Mouse (Mus musculus) midbrain, embryonic 10.5 days (tissue): ENCODE measurements around the gene Col3a1. TPM values are rescaled to one million over a fixed set of nuclear protein-coding genes. Genes with fewer than 3 reads are reported as not detected.

Experiments
- DNase-seq: peaks from one replicate; pipeline ENCODE4 v3.0.0-alpha.2; 2017; ENCODE audit warnings: low spot score
- H3K27ac ChIP-seq: fragments of 300-500 bp; sonication (generic); replicated peaks from 2 replicates; pipeline ENCODE4 v1.5.1; 2016; ENCODE audit warnings: mild to moderate bottlenecking
- H3K27me3 ChIP-seq: fragments of 300-500 bp; sonication (generic); 2 replicates; pipeline ENCODE4 v1.6.1; 2016; ENCODE audit warnings: low read depth, mild to moderate bottlenecking; ENCODE audit not compliant: poor library complexity, severe bottlenecking
- H3K36me3 ChIP-seq: fragments of 300-500 bp; sonication (generic); 2 replicates; pipeline ENCODE4 v1.6.1; 2016; ENCODE audit warnings: mild to moderate bottlenecking, moderate library complexity
- H3K4me1 ChIP-seq: fragments of 300-500 bp; sonication (generic); 2 replicates; pipeline ENCODE4 v1.6.1; 2016
- H3K4me3 ChIP-seq: fragments of 300-500 bp; sonication (generic); 2 replicates; pipeline ENCODE4 v1.5.1; 2016; ENCODE audit warnings: mild to moderate bottlenecking, moderate library complexity
- H3K9me3 ChIP-seq: fragments of 300-500 bp; sonication (generic); replicated peaks from 2 replicates; pipeline ENCODE4 v1.6.1; 2016; ENCODE audit warnings: mild to moderate bottlenecking
- whole genome bisulfite sequencing: fragments of 180-500 bp; shearing (Covaris S2); methylation state at CpG from one replicate; pipeline ENCODE4 v1.1.7; 2016; 5-methylcytosine and 5-hydroxymethylcytosine counted together
- polyA plus RNA-seq: library from polyadenylated mRNA; unstranded; fragments of >200 nt; fragmentation: Nextera tagmentation; extraction: Ambion mirVana; gene quantifications from 2 replicates; pipeline ENCODE4 v1.2.1, GENCODE M21; 2016

The Col3a1 gene
- 368 and 487 TPM in 2 replicates for polyA plus RNA-seq

- no peak within 1 kb of the TSS for H3K4me3 ChIP-seq
- H3K27ac ChIP-seq, result no peak within 1 kb of the TSS; the same call in 1 of the 2 replicates
- 80% methylated on average over 4 of the region's 4 CpGs for WGBS
These were observed at the start of gene Col3a1 for GRCm38 (mm10) chr1:45311388-45311787. Col3a1 (plus strand) TSS chr1:45311538.

GRCm38 (mm10) chr1:45269421-45269820, 41.9 kb upstream of the Col3a1 start:
- no peak for DNase-seq
- no peaks in the 10 kb centered on the region for H3K9me3 ChIP-seq
- H3K4me1 ChIP-seq, result no peaks in the 10 kb centered on the region
- no peak overlapping the region for H3K27ac ChIP-seq
- H3K4me3 ChIP-seq, result no peak overlapping the region
- H3K27me3 ChIP-seq, result no peaks in the 10 kb centered on the region
- no peaks in the 10 kb centered on the region for H3K36me3 ChIP-seq

More at GRCm38 (mm10) chr1:45311388-45311787, at the start of gene Col3a1:
- Histone ChIP-seq H3K27me3 (no peaks in the 10 kb centered on the region), H3K9me3 (no peaks in the 10 kb centered on the region), H3K36me3 (no peaks in the 10 kb centered on the region), H3K4me1 (peaks cover 3% of the 10 kb centered on the region)
- peak; percentile 32 for DNase-seq

- Histone ChIP-seq H3K36me3 (no peaks in the 10 kb centered on the region), H3K9me3 (no peaks in the 10 kb centered on the region), H3K4me1 (no peaks in the 10 kb centered on the region), H3K27ac (no peak overlapping the region), H3K4me3 (no peak overlapping the region), H3K27me3 (no peaks in the 10 kb centered on the region)
- no peak for DNase-seq
- WGBS, result 62% methylated on average over 2 of the region's 2 CpGs
These were observed 35.3 kb upstream of the Col3a1 start for GRCm38 (mm10) chr1:45276006-45276539.

- Histone ChIP-seq H3K27ac (no peak overlapping the region), H3K9me3 (no peaks in the 10 kb centered on the region), H3K27me3 (no peaks in the 10 kb centered on the region), H3K4me1 (no peaks in the 10 kb centered on the region), H3K4me3 (no peak overlapping the region), H3K36me3 (no peaks in the 10 kb centered on the region)
- WGBS, result 68% methylated on average over 1 of the region's 1 CpGs
- no peak for DNase-seq
These were observed 23.4 kb upstream of the Col3a1 start for GRCm38 (mm10) chr1:45287954-45288353.

- no peaks in the 10 kb centered on the region for H3K27me3 ChIP-seq
- H3K4me1 ChIP-seq, result no peaks in the 10 kb centered on the region
- no peak for DNase-seq
- H3K36me3 ChIP-seq, result no peaks in the 10 kb centered on the region
- H3K9me3 ChIP-seq, result no peaks in the 10 kb centered on the region
- no peak overlapping the region for H3K27ac ChIP-seq
- 84% methylated on average over 4 of the region's 4 CpGs for WGBS
- H3K4me3 ChIP-seq, result no peak overlapping the region
These were observed 21.3 kb upstream of the Col3a1 start for GRCm38 (mm10) chr1:45290037-45290436.

- 83% methylated on average over 3 of the region's 3 CpGs for WGBS
- Histone ChIP-seq H3K4me3 (no peak overlapping the region), H3K9me3 (no peaks in the 10 kb centered on the region), H3K4me1 (no peaks in the 10 kb centered on the region), H3K27me3 (no peaks in the 10 kb centered on the region), H3K36me3 (no peaks in the 10 kb centered on the region), H3K27ac (no peak overlapping the region)
- DNase-seq, result no peak
These were observed 11.8 kb upstream of the Col3a1 start for GRCm38 (mm10) chr1:45299394-45300119.

GRCm38 (mm10) chr1:45304273-45304672, 7.1 kb upstream of the Col3a1 start:
- no peak overlapping the region for H3K4me3 ChIP-seq
- no peak for DNase-seq
- no peaks in the 10 kb centered on the region for H3K27me3 ChIP-seq
- H3K9me3 ChIP-seq, result no peaks in the 10 kb centered on the region
- H3K36me3 ChIP-seq, result no peaks in the 10 kb centered on the region
- WGBS, result 94% methylated on average over 1 of the region's 1 CpGs
- no peak overlapping the region for H3K27ac ChIP-seq
- no peaks in the 10 kb centered on the region for H3K4me1 ChIP-seq

- Histone ChIP-seq H3K27me3 (no peaks in the 10 kb centered on the region), H3K4me3 (no peak overlapping the region), H3K9me3 (no peaks in the 10 kb centered on the region), H3K27ac (no peak overlapping the region), H3K36me3 (no peaks in the 10 kb centered on the region), H3K4me1 (peaks cover 3% of the 10 kb centered on the region)
- DNase-seq, result no peak
- WGBS, result 72% methylated on average over 2 of the region's 2 CpGs
These were observed 2.3 kb upstream of the Col3a1 start for GRCm38 (mm10) chr1:45309015-45309414.

- no peak overlapping the region for H3K4me3 ChIP-seq
- no peaks in the 10 kb centered on the region for H3K36me3 ChIP-seq
- no peaks in the 10 kb centered on the region for H3K27me3 ChIP-seq
- no peak overlapping the region for H3K27ac ChIP-seq
- no peaks in the 10 kb centered on the region for H3K9me3 ChIP-seq
- no peak for DNase-seq
- H3K4me1 ChIP-seq, result peaks cover 3% of the 10 kb centered on the region
These were observed 624 bp downstream of the Col3a1 start for GRCm38 (mm10) chr1:45311962-45312361.

GRCm38 (mm10) chr1:45312870-45313269, 1.5 kb downstream of the Col3a1 start:
- Histone ChIP-seq H3K4me1 (peaks cover 3% of the 10 kb centered on the region), H3K27me3 (no peaks in the 10 kb centered on the region), H3K4me3 (no peak overlapping the region), H3K9me3 (no peaks in the 10 kb centered on the region), H3K36me3 (no peaks in the 10 kb centered on the region), H3K27ac (no peak overlapping the region; the same call in 1 of the 2 replicates)
- no peak for DNase-seq

- Histone ChIP-seq H3K36me3 (no peaks in the 10 kb centered on the region), H3K4me3 (0 out of 2 replicates have a peak overlapping the region, but pooled peaks have one; percentile 20), H3K9me3 (no peaks in the 10 kb centered on the region), H3K27me3 (no peaks in the 10 kb centered on the region), H3K4me1 (peaks cover 3% of the 10 kb centered on the region), H3K27ac (no peak overlapping the region)
- whole genome bisulfite sequencing, result 30% methylated on average over 11 of the region's 11 CpGs
- DNase-seq, result peak; percentile 21
These were observed 2.5 kb downstream of the Col3a1 start for GRCm38 (mm10) chr1:45313696-45314295.

- no peak for DNase-seq
- WGBS, result 44% methylated on average over 7 of the region's 7 CpGs
- Histone ChIP-seq H3K36me3 (no peaks in the 10 kb centered on the region), H3K4me3 (no peak overlapping the region), H3K4me1 (peaks cover 3% of the 10 kb centered on the region), H3K9me3 (no peaks in the 10 kb centered on the region), H3K27ac (0 out of 2 replicates have a peak overlapping the region, but pooled peaks have one; percentile 55), H3K27me3 (no peaks in the 10 kb centered on the region)
These were observed 4.6 kb downstream of the Col3a1 start for GRCm38 (mm10) chr1:45315767-45316528.
